Mouse (Mus musculus): ENCODE data around the gene Hesx1. TPM values are rescaled to one million over a fixed set of nuclear protein-coding genes. Genes with fewer than 3 reads are reported as not detected.
A peak's percentile ranks its signal among the peaks of the same experiment; 100 is the strongest.

Hesx1 gene
- polyA plus RNA-seq, 1 experiment from 2014 or later, result 0.19 TPM

GRCm38 (mm10) chr14:26993427-26993826 lies 789 bp upstream of the Hesx1 start:
- Histone ChIP-seq H3K4me3 (ENCODE audit: low read depth, low read length) (no peak overlapping the region), H3K4me2 (ENCODE audit: low read depth, low read length) (no peak overlapping the region), H3K27me3 (replicated peaks; ENCODE audit: control insufficient read depth, insufficient read depth, low read length) (no peaks in the 10 kb centered on the region), H3K9ac (ENCODE audit: low read depth, low read length) (no peak overlapping the region), H3K27ac (replicated peaks; ENCODE audit: low read depth, low read length) (no peak overlapping the region), H3K4me1 (ENCODE audit: control insufficient read depth, insufficient read depth, low read length) (peaks cover 6% of the 10 kb centered on the region; the same call in 1 of the 2 replicates), H3K36me3 (ENCODE audit: control insufficient read depth, insufficient read depth, low read length) (no peaks in the 10 kb centered on the region), H3K9me3 (ENCODE audit: control insufficient read depth, low read length) (no peaks in the 10 kb centered on the region)
- no peak for DNase-seq (ENCODE audit: low spot score)
- 36% methylated on average over 3 of the region's 3 CpGs for WGBS
- no peak for ATAC-seq (ENCODE audit: low read depth)

- H3K4me1 ChIP-seq (ENCODE audit: control insufficient read depth, insufficient read depth, low read length), result peaks cover 6% of the 10 kb centered on the region; the same call in 1 of the 2 replicates
- H3K36me3 ChIP-seq (ENCODE audit: control insufficient read depth, insufficient read depth, low read length), result no peaks in the 10 kb centered on the region
- H3K4me2 ChIP-seq (ENCODE audit: low read depth, low read length), result no peak overlapping the region
- H3K9me3 ChIP-seq (ENCODE audit: control insufficient read depth, low read length), result no peaks in the 10 kb centered on the region
- peaks cover 7% of the 10 kb centered on the region; the same call in 1 of the 2 replicates for H3K27me3 ChIP-seq (replicated peaks; ENCODE audit: control insufficient read depth, insufficient read depth, low read length)
- H3K4me3 ChIP-seq (ENCODE audit: low read depth, low read length), result no peak overlapping the region
- H3K27ac ChIP-seq (replicated peaks; ENCODE audit: low read depth, low read length), result no peak overlapping the region
- ATAC-seq (ENCODE audit: low read depth), result no peak
- no peak for DNase-seq (ENCODE audit: low spot score)
- H3K9ac ChIP-seq (ENCODE audit: low read depth, low read length), result no peak overlapping the region
Measured at GRCm38 (mm10) chr14:26996257-26996656, 2.0 kb downstream of the Hesx1 start.

- Histone ChIP-seq H3K4me2 (ENCODE audit: low read depth, low read length) (0 out of 2 replicates have a peak overlapping the region, but pooled peaks have one; percentile 0), H3K27me3 (replicated peaks; ENCODE audit: control insufficient read depth, insufficient read depth, low read length) (peaks cover 7% of the 10 kb centered on the region; the same call in 1 of the 2 replicates), H3K27ac (replicated peaks; ENCODE audit: low read depth, low read length) (no peak overlapping the region), H3K4me1 (ENCODE audit: control insufficient read depth, insufficient read depth, low read length) (no peaks in the 10 kb centered on the region), H3K9ac (ENCODE audit: low read depth, low read length) (no peak overlapping the region), H3K9me3 (ENCODE audit: control insufficient read depth, low read length) (no peaks in the 10 kb centered on the region), H3K36me3 (ENCODE audit: control insufficient read depth, insufficient read depth, low read length) (no peaks in the 10 kb centered on the region), H3K4me3 (ENCODE audit: low read depth, low read length) (no peak overlapping the region)
- DNase-seq (ENCODE audit: low spot score) (no peak), ATAC-seq (ENCODE audit: low read depth) (no peak)
- 1% methylated on average over 11 of the region's 11 CpGs for WGBS
Measured at GRCm38 (mm10) chr14:27000386-27000785, 6.2 kb downstream of the Hesx1 start.

- Histone ChIP-seq H3K4me3 (ENCODE audit: low read depth, low read length) (no peak overlapping the region), H3K9ac (ENCODE audit: low read depth, low read length) (no peak overlapping the region), H3K4me2 (ENCODE audit: low read depth, low read length) (no peak overlapping the region), H3K27me3 (replicated peaks; ENCODE audit: control insufficient read depth, insufficient read depth, low read length) (peaks cover 7% of the 10 kb centered on the region; the same call in 1 of the 2 replicates), H3K4me1 (ENCODE audit: control insufficient read depth, insufficient read depth, low read length) (no peaks in the 10 kb centered on the region), H3K36me3 (ENCODE audit: control insufficient read depth, insufficient read depth, low read length) (no peaks in the 10 kb centered on the region), H3K27ac (replicated peaks; ENCODE audit: low read depth, low read length) (no peak overlapping the region), H3K9me3 (ENCODE audit: control insufficient read depth, low read length) (no peaks in the 10 kb centered on the region)
- DNase-seq (ENCODE audit: low spot score) (no peak), ATAC-seq (ENCODE audit: low read depth) (no peak)
- WGBS, result 72% methylated on average over 7 of the region's 7 CpGs
Measured at GRCm38 (mm10) chr14:27004906-27005305, 10.7 kb downstream of the Hesx1 start.

- Histone ChIP-seq H3K4me1 (ENCODE audit: control insufficient read depth, insufficient read depth, low read length) (no peaks in the 10 kb centered on the region), H3K4me2 (ENCODE audit: low read depth, low read length) (no peak overlapping the region), H3K4me3 (ENCODE audit: low read depth, low read length) (no peak overlapping the region), H3K27ac (replicated peaks; ENCODE audit: low read depth, low read length) (no peak overlapping the region), H3K27me3 (replicated peaks; ENCODE audit: control insufficient read depth, insufficient read depth, low read length) (peaks cover 2% of the 10 kb centered on the region; the same call in 1 of the 2 replicates), H3K9me3 (ENCODE audit: control insufficient read depth, low read length) (no peaks in the 10 kb centered on the region), H3K9ac (ENCODE audit: low read depth, low read length) (no peak overlapping the region), H3K36me3 (ENCODE audit: control insufficient read depth, insufficient read depth, low read length) (no peaks in the 10 kb centered on the region)
- DNase-seq (ENCODE audit: low spot score) (no peak), ATAC-seq (ENCODE audit: low read depth) (no peak)
- WGBS, result 31% methylated on average over 6 of the region's 6 CpGs
Measured at GRCm38 (mm10) chr14:27005937-27006336, 11.7 kb downstream of the Hesx1 start.

GRCm38 (mm10) chr14:27011561-27011960 lies 17.3 kb downstream of the Hesx1 start:
- 76% methylated on average over 5 of the region's 5 CpGs for WGBS

GRCm38 (mm10) chr14:27013658-27014057 lies 19.4 kb downstream of the Hesx1 start:
- H3K27me3 ChIP-seq (replicated peaks; ENCODE audit: control insufficient read depth, insufficient read depth, low read length), result no peaks in the 10 kb centered on the region
- H3K4me3 ChIP-seq (ENCODE audit: low read depth, low read length), result no peak overlapping the region
- no peaks in the 10 kb centered on the region for H3K9me3 ChIP-seq (ENCODE audit: control insufficient read depth, low read length)
- H3K4me2 ChIP-seq (ENCODE audit: low read depth, low read length), result no peak overlapping the region
- H3K36me3 ChIP-seq (ENCODE audit: control insufficient read depth, insufficient read depth, low read length), result no peaks in the 10 kb centered on the region
- no peak overlapping the region for H3K9ac ChIP-seq (ENCODE audit: low read depth, low read length)
- H3K27ac ChIP-seq (replicated peaks; ENCODE audit: low read depth, low read length), result no peak overlapping the region
- ATAC-seq (ENCODE audit: low read depth) (no peak), DNase-seq (ENCODE audit: low spot score) (no peak)
- H3K4me1 ChIP-seq (ENCODE audit: control insufficient read depth, insufficient read depth, low read length), result no peaks in the 10 kb centered on the region
- WGBS, result 39% methylated on average over 4 of the region's 4 CpGs

More at GRCm38 (mm10) chr14:27011561-27011960, 17.3 kb downstream of the Hesx1 start:
- no peak overlapping the region for H3K27ac ChIP-seq (replicated peaks; ENCODE audit: low read depth, low read length)
- no peak overlapping the region for H3K4me3 ChIP-seq (ENCODE audit: low read depth, low read length)
- DNase-seq (ENCODE audit: low spot score) (no peak), ATAC-seq (ENCODE audit: low read depth) (no peak)
- no peaks in the 10 kb centered on the region for H3K27me3 ChIP-seq (replicated peaks; ENCODE audit: control insufficient read depth, insufficient read depth, low read length)
- H3K9me3 ChIP-seq (ENCODE audit: control insufficient read depth, low read length), result no peaks in the 10 kb centered on the region
- H3K9ac ChIP-seq (ENCODE audit: low read depth, low read length), result no peak overlapping the region
- H3K4me2 ChIP-seq (ENCODE audit: low read depth, low read length), result no peak overlapping the region
- H3K36me3 ChIP-seq (ENCODE audit: control insufficient read depth, insufficient read depth, low read length), result no peaks in the 10 kb centered on the region
- no peaks in the 10 kb centered on the region for H3K4me1 ChIP-seq (ENCODE audit: control insufficient read depth, insufficient read depth, low read length)

- WGBS, result 92% methylated on average over 2 of the region's 2 CpGs
- Histone ChIP-seq H3K27ac (replicated peaks; ENCODE audit: low read depth, low read length) (no peak overlapping the region), H3K36me3 (ENCODE audit: control insufficient read depth, insufficient read depth, low read length) (no peaks in the 10 kb centered on the region), H3K9me3 (ENCODE audit: control insufficient read depth, low read length) (no peaks in the 10 kb centered on the region), H3K9ac (ENCODE audit: low read depth, low read length) (no peak overlapping the region), H3K4me1 (ENCODE audit: control insufficient read depth, insufficient read depth, low read length) (no peaks in the 10 kb centered on the region), H3K4me2 (ENCODE audit: low read depth, low read length) (no peak overlapping the region), H3K4me3 (ENCODE audit: low read depth, low read length) (no peak overlapping the region), H3K27me3 (replicated peaks; ENCODE audit: control insufficient read depth, insufficient read depth, low read length) (no peaks in the 10 kb centered on the region)
- ATAC-seq (ENCODE audit: low read depth), result no peak
- no peak for DNase-seq (ENCODE audit: low spot score)
Measured at GRCm38 (mm10) chr14:27017936-27018335, 23.7 kb downstream of the Hesx1 start.

- 85% methylated on average over 14 of the region's 14 CpGs for WGBS
- H3K4me1 ChIP-seq (ENCODE audit: control insufficient read depth, insufficient read depth, low read length), result no peaks in the 10 kb centered on the region
- H3K9ac ChIP-seq (ENCODE audit: low read depth, low read length), result no peak overlapping the region
- no peaks in the 10 kb centered on the region for H3K36me3 ChIP-seq (ENCODE audit: control insufficient read depth, insufficient read depth, low read length)
- no peaks in the 10 kb centered on the region for H3K27me3 ChIP-seq (replicated peaks; ENCODE audit: control insufficient read depth, insufficient read depth, low read length)
- no peak overlapping the region for H3K4me3 ChIP-seq (ENCODE audit: low read depth, low read length)
- no peaks in the 10 kb centered on the region for H3K9me3 ChIP-seq (ENCODE audit: control insufficient read depth, low read length)
- no peak overlapping the region for H3K27ac ChIP-seq (replicated peaks; ENCODE audit: low read depth, low read length)
- H3K4me2 ChIP-seq (ENCODE audit: low read depth, low read length), result no peak overlapping the region
- DNase-seq (ENCODE audit: low spot score) (no peak), ATAC-seq (ENCODE audit: low read depth) (no peak)
Measured at GRCm38 (mm10) chr14:27019850-27020249, 25.6 kb downstream of the Hesx1 start.
